Comparison of ENCODE assay signal across 18 mouse cellular contexts in the genomic region with DNA sequence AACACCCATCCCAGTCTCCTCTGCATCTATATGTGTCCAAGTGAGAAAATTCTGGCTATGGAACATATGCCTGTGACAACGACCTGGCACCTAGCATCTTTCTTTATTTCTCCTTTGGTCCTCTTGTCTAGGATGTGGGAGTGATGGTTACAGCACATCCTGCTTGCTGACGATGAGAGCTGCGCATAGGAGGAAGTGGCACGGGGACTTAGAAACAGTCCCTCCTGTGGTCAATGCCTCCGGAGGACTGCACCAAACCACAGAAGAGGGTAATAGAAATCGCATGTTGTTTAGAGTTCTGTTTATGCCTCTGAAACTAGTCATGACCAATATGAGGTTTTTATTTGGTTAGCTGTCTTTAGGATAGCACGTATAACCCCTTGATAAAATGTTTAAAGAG. TPM values are rescaled to one million over a fixed set of nuclear protein-coding genes. Genes with fewer than 3 reads are reported as not detected.
A peak's percentile ranks its signal among the peaks of the same experiment; 100 is the strongest.
DNase-seq lines count a peak whose midpoint lies in the region; ATAC-seq and TF ChIP-seq lines count a peak whose summit lies in the region.
"Had no signal": no experiment of that assay in that cellular context is flagged by ENCODE, and none has a peak within 500 bp of the region (broad histone marks: within the 10 kb centered on the region; RNA-seq: fewer than 3 reads in every experiment).

No protein-coding gene starts in this region.

- H3K27ac ChIP-seq in thymus, adult 2 months (ENCODE audit: control insufficient read depth, insufficient read depth, low read length): no peak overlapping the region
- no peak overlapping the region for H3K27ac ChIP-seq in neural tube, embryonic 15.5 days (replicated peaks)
- H3K27ac ChIP-seq: heart, embryonic 10.5 days; limb, embryonic 12.5 days; liver, embryonic 15.5 days; midbrain, embryonic 10.5 days had no signal

- TF ChIP-seq CTCF in thymus, adult 2 months (IDR thresholded peaks at IDR 0.05; ENCODE audit: borderline replicate concordance, control insufficient read depth, extremely low read depth, insufficient read depth, low read length, poor library complexity): no peak

- H3K9me3 ChIP-seq in neural tube, embryonic 15.5 days (replicated peaks): no peaks in the 10 kb centered on the region
- H3K9me3 ChIP-seq: heart, embryonic 10.5 days; limb, embryonic 12.5 days; liver, embryonic 15.5 days; midbrain, embryonic 10.5 days had no signal

- DNase-seq in thymus, postnatal 0 days (ENCODE audit: low spot score): peak; percentile 55
- DNase-seq in thymus, adult 2 months: no peak
- peak; percentile 19 for DNase-seq in brain, adult 2 months (ENCODE audit: low read depth, low spot score)
- no peak for DNase-seq in retina, postnatal 1 day
- no peak for DNase-seq in spleen, adult 12 weeks (ENCODE audit: low spot score)
- DNase-seq: adrenal gland, postnatal 10 days; cerebellum, adult 2 months; gastrocnemius, postnatal 10 days; kidney, adult 8-10 months; kidney, postnatal 4 days had no signal

- H3K9ac ChIP-seq in neural tube, embryonic 15.5 days (replicated peaks): no peak overlapping the region
- H3K9ac ChIP-seq: limb, embryonic 12.5 days; liver, embryonic 15.5 days had no signal

- H3K36me3 ChIP-seq in thymus, adult 2 months (ENCODE audit: control insufficient read depth, insufficient read depth, low read length): no peaks in the 10 kb centered on the region
- H3K36me3 ChIP-seq in neural tube, embryonic 15.5 days: no peaks in the 10 kb centered on the region
- H3K36me3 ChIP-seq: heart, embryonic 10.5 days; limb, embryonic 12.5 days; liver, embryonic 15.5 days; midbrain, embryonic 10.5 days had no signal

- 6% methylated on average over 7 of the region's 7 CpGs for WGBS in thymus, adult 2 months
- WGBS in neural tube, embryonic 15.5 days: 87% methylated on average over 7 of the region's 7 CpGs

- H3K4me1 ChIP-seq in thymus, adult 2 months (replicated peaks; ENCODE audit: control insufficient read depth, insufficient read depth, low read length): peaks cover 2% of the 10 kb centered on the region; the same call in 1 of the 2 replicates
- H3K4me1 ChIP-seq in neural tube, embryonic 15.5 days: no peaks in the 10 kb centered on the region
- H3K4me1 ChIP-seq: heart, embryonic 10.5 days; limb, embryonic 12.5 days; liver, embryonic 15.5 days; midbrain, embryonic 10.5 days had no signal

- TF ChIP-seq POLR2A in thymus, adult 2 months (IDR thresholded peaks at IDR 0.05; ENCODE audit: control insufficient read depth, extremely low read depth, insufficient read depth, low read length, poor library complexity): no peak

- H3K4me3 ChIP-seq in thymus, adult 2 months (ENCODE audit: control insufficient read depth, insufficient read depth, low read length): no peak overlapping the region
- no peak overlapping the region for H3K4me3 ChIP-seq in neural tube, embryonic 15.5 days (replicated peaks)
- H3K4me3 ChIP-seq: heart, embryonic 10.5 days; limb, embryonic 12.5 days; liver, embryonic 15.5 days; midbrain, embryonic 10.5 days had no signal

- H3K27me3 ChIP-seq in thymus, adult 2 months (ENCODE audit: control insufficient read depth, insufficient read depth, low read length): no peaks in the 10 kb centered on the region
- no peaks in the 10 kb centered on the region for H3K27me3 ChIP-seq in neural tube, embryonic 15.5 days (replicated peaks)
- H3K27me3 ChIP-seq: limb, embryonic 12.5 days; liver, embryonic 15.5 days had no signal

- ATAC-seq in megakaryocyte progenitor cell, adult 5-6 weeks (replicated peaks; ENCODE audit: poor library complexity): peak; percentile 99
- ATAC-seq in neural tube, embryonic 15.5 days (ENCODE audit: low FRiP score): no peak
- ATAC-seq: forebrain, embryonic 16.5 days; hindbrain, embryonic 16.5 days had no signal

- no peak overlapping the region for H3K4me2 ChIP-seq in neural tube, embryonic 15.5 days
- H3K4me2 ChIP-seq: limb, embryonic 12.5 days; liver, embryonic 15.5 days had no signal

RNA-seq across cellular contexts. Expression of gene Cbwd1, which starts 9.9 kb away (rescaled TPM):
- polyA plus RNA-seq in thymus, postnatal 0 days (2015; fragmentation: Nextera tagmentation; extraction: Ambion mirVana): 15.4 and 19.6 TPM in 2 replicates
- 1.9 TPM in 2 replicates for polyA plus RNA-seq in thymus, adult 2 months (2012; rRNA removed)
- total RNA-seq in megakaryocyte progenitor cell, adult 5-6 weeks (2015): 20.2 and 21.9 TPM in 2 replicates
- 41.9 and 44.6 TPM in 2 replicates for total RNA-seq in megakaryocyte progenitor cell, adult 5-6 weeks (2017)
- 16.1 and 16.3 TPM in 2 replicates for polyA plus RNA-seq in neural tube, embryonic 15.5 days (2015; fragmentation: Nextera tagmentation; extraction: Ambion mirVana)

RNA-seq across cellular contexts. Expression of gene Dock8, which starts 28.0 kb away (rescaled TPM):
- polyA plus RNA-seq in thymus, postnatal 0 days (2015; fragmentation: Nextera tagmentation; extraction: Ambion mirVana): 66.7 and 80.1 TPM in 2 replicates
- 87.3 and 104 TPM in 2 replicates for polyA plus RNA-seq in thymus, adult 2 months (2012; rRNA removed)
- 81.8 and 91.6 TPM in 2 replicates for total RNA-seq in megakaryocyte progenitor cell, adult 5-6 weeks (2015)
- 40.7 and 45.9 TPM in 2 replicates for total RNA-seq in megakaryocyte progenitor cell, adult 5-6 weeks (2017)
- 1.2 and 9.1 TPM in 2 replicates for polyA plus RNA-seq in neural tube, embryonic 15.5 days (2015; fragmentation: Nextera tagmentation; extraction: Ambion mirVana)

Comparison
In these comparisons a context has a peak if more than half of its experiments do, and no peak if none do; other contexts are left out.
1. DNase-seq: peak in thymus, postnatal 0 days (single experiment) and brain, adult 2 months (single experiment); none in thymus, adult 2 months (single experiment), retina, postnatal 1 day (single experiment) and spleen, adult 12 weeks (single experiment).